In genomic region chr3:138097718-138098117, GRCm38 (mm10) we compare ENCODE assay signal across 16 mouse cellular contexts. TPM values are rescaled to one million over a fixed set of nuclear protein-coding genes. Genes with fewer than 3 reads are reported as not detected.
DNase-seq lines count a peak whose midpoint lies in the region; ATAC-seq and TF ChIP-seq lines count a peak whose summit lies in the region.
"Had no signal": no experiment of that assay in that cellular context is flagged by ENCODE, and none has a peak within 500 bp of the region (broad histone marks: within the 10 kb centered on the region; RNA-seq: fewer than 3 reads in every experiment).

No protein-coding gene starts in this region.

- DNase-seq in forebrain, embryonic 10.5 days (ENCODE audit: extremely low spot score, low spot score) = no peak
- peak; percentile 39 to 46 for DNase-seq in heart, postnatal 10 days
- no peak for DNase-seq in heart, adult 9 months (ENCODE audit: low spot score in 2 of 2)
- no peak for DNase-seq in lung, postnatal 25 days (ENCODE audit: low spot score)
- peak; percentile 25 for DNase-seq in limb, embryonic 14.5 days (ENCODE audit: low spot score)
- DNase-seq in embryo, embryonic 10 days (ENCODE audit: low spot score) = no peak
- DNase-seq: cerebellum, postnatal 14 days; kidney, adult 9 months had no signal

- no peaks in the 10 kb centered on the region for H3K27me3 ChIP-seq in forebrain, embryonic 12.5 days
- H3K27me3 ChIP-seq in forebrain, embryonic 10.5 days (ENCODE audit: poor library complexity, severe bottlenecking) = no peaks in the 10 kb centered on the region
- no peaks in the 10 kb centered on the region for H3K27me3 ChIP-seq in lung, embryonic 15.5 days
- no peaks in the 10 kb centered on the region for H3K27me3 ChIP-seq in limb, embryonic 14.5 days (ENCODE audit: control insufficient read depth, insufficient read depth, low read length)

- no peaks in the 10 kb centered on the region for H3K9me3 ChIP-seq in forebrain, embryonic 12.5 days
- H3K9me3 ChIP-seq in forebrain, embryonic 10.5 days = no peaks in the 10 kb centered on the region
- no peaks in the 10 kb centered on the region for H3K9me3 ChIP-seq in lung, embryonic 15.5 days
- H3K9me3 ChIP-seq in limb, embryonic 14.5 days (ENCODE audit: control insufficient read depth, low read length) = no peaks in the 10 kb centered on the region
- H3K9me3 ChIP-seq: megakaryocyte, embryonic 14.5 days had no signal

- WGBS in forebrain, embryonic 12.5 days = 62% methylated on average over 1 of the region's 1 CpGs
- 91% methylated on average over 1 of the region's 1 CpGs for WGBS in forebrain, embryonic 10.5 days
- 37% methylated on average over 1 of the region's 1 CpGs for WGBS in lung, embryonic 15.5 days
- 79% methylated on average over 1 of the region's 1 CpGs for WGBS in limb, embryonic 14.5 days

- no peak overlapping the region for H3K4me3 ChIP-seq in forebrain, embryonic 12.5 days (replicated peaks)
- H3K4me3 ChIP-seq in forebrain, embryonic 10.5 days = no peak overlapping the region
- H3K4me3 ChIP-seq in lung, embryonic 15.5 days = no peak overlapping the region
- no peak overlapping the region for H3K4me3 ChIP-seq in limb, embryonic 14.5 days (replicated peaks; ENCODE audit: low read length)
- H3K4me3 ChIP-seq: megakaryocyte, embryonic 14.5 days had no signal

- no peak for ATAC-seq in forebrain, embryonic 12.5 days (ENCODE audit: low FRiP score)
- ATAC-seq in lung, embryonic 15.5 days (ENCODE audit: borderline replicate concordance, extremely low read depth, low FRiP score, low TSS enrichment) = peak; percentile 47; the same call in 1 of the 2 replicates
- ATAC-seq in limb, embryonic 14.5 days (ENCODE audit: low FRiP score, low read depth) = peak; percentile 80

- no peaks in the 10 kb centered on the region for H3K36me3 ChIP-seq in forebrain, embryonic 12.5 days (replicated peaks)
- H3K36me3 ChIP-seq in forebrain, embryonic 10.5 days (replicated peaks) = peaks cover 5% of the 10 kb centered on the region; the same call in 1 of the 2 replicates
- no peaks in the 10 kb centered on the region for H3K36me3 ChIP-seq in lung, embryonic 15.5 days
- no peaks in the 10 kb centered on the region for H3K36me3 ChIP-seq in limb, embryonic 14.5 days (ENCODE audit: control insufficient read depth, insufficient read depth, low read length)

- no peak overlapping the region for H3K9ac ChIP-seq in forebrain, embryonic 12.5 days
- no peak overlapping the region for H3K9ac ChIP-seq in lung, embryonic 15.5 days
- no peak overlapping the region for H3K9ac ChIP-seq in limb, embryonic 14.5 days (ENCODE audit: low read depth, low read length, severe bottlenecking)

- H3K4me2 ChIP-seq in forebrain, embryonic 12.5 days = no peak overlapping the region
- H3K4me2 ChIP-seq in lung, embryonic 15.5 days = no peak overlapping the region
- no peak overlapping the region for H3K4me2 ChIP-seq in limb, embryonic 14.5 days (replicated peaks; ENCODE audit: low read depth, low read length, severe bottlenecking)

- no peak for TF ChIP-seq POLR2A in limb, embryonic 14.5 days (IDR thresholded peaks at IDR 0.05; ENCODE audit: borderline replicate concordance, extremely low read depth, insufficient read depth, insufficient read length)

- 0 out of 2 replicates have a peak, but pooled peaks cover 6% of the 10 kb centered on the region for H3K4me1 ChIP-seq in forebrain, embryonic 12.5 days
- no peaks in the 10 kb centered on the region for H3K4me1 ChIP-seq in forebrain, embryonic 10.5 days
- peaks cover 20% of the 10 kb centered on the region; the same call in 1 of the 2 replicates for H3K4me1 ChIP-seq in lung, embryonic 15.5 days
- H3K4me1 ChIP-seq in limb, embryonic 14.5 days (ENCODE audit: control insufficient read depth, insufficient read depth, low read length) = no peaks in the 10 kb centered on the region

- H3K27ac ChIP-seq in forebrain, embryonic 12.5 days = peak overlapping the region; percentile 31; the same call in 1 of the 2 replicates
- no peak overlapping the region for H3K27ac ChIP-seq in forebrain, embryonic 10.5 days
- 0 out of 2 replicates have a peak overlapping the region, but pooled peaks have one; percentile 33 for H3K27ac ChIP-seq in lung, embryonic 15.5 days
- H3K27ac ChIP-seq in limb, embryonic 14.5 days (replicated peaks; ENCODE audit: low read depth, low read length) = no peak overlapping the region

- intact Hi-C loops in heart, postnatal 10 days (cut with DNase I) = loop anchor here (2.0 kb wide), 1 partner anchor 23 kb away; no protein-coding TSS in a partner anchor

RNA-seq across cellular contexts. Expression of gene Gm5105, which starts 30.5 kb away (rescaled TPM):
- not detected in 2 replicates for polyA plus RNA-seq in forebrain, embryonic 12.5 days (2016; fragmentation: Nextera tagmentation; extraction: Ambion mirVana)
- not detected in 2 replicates for polyA plus RNA-seq in forebrain, embryonic 10.5 days (2016; fragmentation: Nextera tagmentation; extraction: Ambion mirVana)
- under 1 TPM; 0.67 to 0.72 TPM for total RNA-seq in heart, postnatal 10 days (2021)
- polyA plus RNA-seq in lung, embryonic 15.5 days (2015; fragmentation: Nextera tagmentation; extraction: Ambion mirVana) = 0.13 and 0.15 TPM in 2 replicates
- 0.20 and 0.21 TPM in 2 replicates for polyA plus RNA-seq in limb, embryonic 14.5 days (2012; rRNA removed)
- polyA plus RNA-seq in limb, embryonic 14.5 days (2014; fragmentation: Nextera tagmentation; extraction: Ambion mirVana) = 0.15 and 0.19 TPM in 2 replicates
- total RNA-seq: granulocyte monocyte progenitor cell, adult 5-6 weeks; MEL had no signal
- polyA plus RNA-seq: liver, embryonic 16.5 days; neural tube, embryonic 11.5 days; testis, adult 2 months had no signal

RNA-seq across cellular contexts. Expression of gene 1110002E22Rik, which starts 32.9 kb away (rescaled TPM):
- polyA plus RNA-seq in forebrain, embryonic 12.5 days (2016; fragmentation: Nextera tagmentation; extraction: Ambion mirVana) = 0.03 and 0.08 TPM in 2 replicates
- polyA plus RNA-seq in forebrain, embryonic 10.5 days (2016; fragmentation: Nextera tagmentation; extraction: Ambion mirVana) = 0.02 TPM in 1 of 2 replicates, not detected in the other
- 10 to 100 TPM; 51.3 to 77.4 TPM for total RNA-seq in heart, postnatal 10 days (2021)
- polyA plus RNA-seq in lung, embryonic 15.5 days (2015; fragmentation: Nextera tagmentation; extraction: Ambion mirVana) = 0.48 and 0.64 TPM in 2 replicates
- polyA plus RNA-seq in limb, embryonic 14.5 days (2012; rRNA removed) = 3.2 TPM in 2 replicates
- polyA plus RNA-seq in limb, embryonic 14.5 days (2014; fragmentation: Nextera tagmentation; extraction: Ambion mirVana) = 2.8 and 4.0 TPM in 2 replicates
- total RNA-seq: granulocyte monocyte progenitor cell, adult 5-6 weeks had no signal

RNA-seq across cellular contexts. Expression of gene Trmt10a, which starts 45.5 kb away (rescaled TPM):
- 13.7 and 14.5 TPM in 2 replicates for polyA plus RNA-seq in forebrain, embryonic 12.5 days (2016; fragmentation: Nextera tagmentation; extraction: Ambion mirVana)
- polyA plus RNA-seq in forebrain, embryonic 10.5 days (2016; fragmentation: Nextera tagmentation; extraction: Ambion mirVana) = 19.7 and 20.1 TPM in 2 replicates
- 1 to 10 TPM; 3.2 to 4.3 TPM for total RNA-seq in heart, postnatal 10 days (2021)
- polyA plus RNA-seq in lung, embryonic 15.5 days (2015; fragmentation: Nextera tagmentation; extraction: Ambion mirVana) = 11.4 and 12.1 TPM in 2 replicates
- polyA plus RNA-seq in limb, embryonic 14.5 days (2012; rRNA removed) = 6.4 and 9.7 TPM in 2 replicates
- polyA plus RNA-seq in limb, embryonic 14.5 days (2014; fragmentation: Nextera tagmentation; extraction: Ambion mirVana) = 11.3 and 12.8 TPM in 2 replicates

RNA-seq across cellular contexts. Expression of gene Mttp, which starts 47.0 kb away (rescaled TPM):
- 13.4 and 14.1 TPM in 2 replicates for polyA plus RNA-seq in forebrain, embryonic 12.5 days (2016; fragmentation: Nextera tagmentation; extraction: Ambion mirVana)
- polyA plus RNA-seq in forebrain, embryonic 10.5 days (2016; fragmentation: Nextera tagmentation; extraction: Ambion mirVana) = 11.1 and 11.4 TPM in 2 replicates
- total RNA-seq in heart, postnatal 10 days (2021) = 1 to 10 TPM; 8.4 to 9.0 TPM
- 7.4 and 7.6 TPM in 2 replicates for polyA plus RNA-seq in lung, embryonic 15.5 days (2015; fragmentation: Nextera tagmentation; extraction: Ambion mirVana)
- polyA plus RNA-seq in limb, embryonic 14.5 days (2012; rRNA removed) = 4.0 and 4.9 TPM in 2 replicates
- polyA plus RNA-seq in limb, embryonic 14.5 days (2014; fragmentation: Nextera tagmentation; extraction: Ambion mirVana) = 6.7 and 6.9 TPM in 2 replicates

Comparison
In these comparisons a context has a peak if more than half of its experiments do, and no peak if none do; other contexts are left out.
1. H3K27ac ChIP-seq: peak in forebrain, embryonic 12.5 days (single experiment) and lung, embryonic 15.5 days (single experiment); none in forebrain, embryonic 10.5 days (single experiment) and limb, embryonic 14.5 days (single experiment).
2. DNase-seq: peak in heart, postnatal 10 days (2 of 2) and limb, embryonic 14.5 days (single experiment); none in forebrain, embryonic 10.5 days (single experiment), heart, adult 9 months (0 of 2), lung, postnatal 25 days (single experiment) and embryo, embryonic 10 days (single experiment).